Mouse (Mus musculus): ENCODE data around the gene Ddx60. TPM values are rescaled to one million over a fixed set of nuclear protein-coding genes. Genes with fewer than 3 reads are reported as not detected.

The Ddx60 gene
- polyA plus RNA-seq (2015; fragmentation: Nextera tagmentation; extraction: Ambion mirVana), result 0.35 and 0.62 TPM in 2 replicates

DNA sequence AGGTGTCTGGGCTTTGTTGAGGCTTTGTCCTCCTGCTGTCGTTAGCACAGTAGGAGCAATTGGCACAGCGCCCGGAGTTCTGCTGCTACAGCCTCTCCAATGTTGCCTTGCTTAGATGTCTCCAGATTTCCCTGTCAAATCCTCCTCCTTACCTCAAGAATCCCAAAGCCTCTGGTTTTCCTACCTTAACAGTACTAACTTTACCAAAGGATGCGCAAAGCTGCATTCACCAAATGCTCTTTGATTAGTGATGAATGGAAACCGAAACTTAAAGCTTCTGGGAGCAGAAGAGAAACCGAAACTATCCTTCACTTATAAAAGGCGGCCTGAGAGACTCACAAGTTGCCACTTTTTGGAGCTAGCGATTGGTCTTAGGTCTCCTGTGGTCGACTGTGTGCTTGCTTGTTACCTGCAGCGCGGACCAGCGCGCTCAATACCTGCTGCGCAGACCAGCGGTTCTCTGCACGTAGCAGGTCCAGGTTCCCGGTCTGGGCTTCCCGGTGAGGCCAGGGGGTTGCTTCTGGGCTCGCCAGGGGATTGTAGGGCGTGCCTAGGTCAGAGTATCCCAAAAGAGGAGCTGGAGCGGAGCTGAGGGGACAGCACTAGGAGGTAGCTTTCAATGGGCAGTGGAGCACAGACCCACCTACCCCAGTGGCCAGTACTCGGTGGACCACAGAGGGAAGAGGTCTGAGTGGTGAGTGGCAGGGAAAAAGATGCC, at the start of gene Ddx60:
Ddx60 (plus strand) TSS at position 311 of the 718 bp plus-strand sequence.
- peak within 1 kb of the TSS; percentile 70 for H3K9ac ChIP-seq
- peak within 1 kb of the TSS; percentile 50 for H3K4me3 ChIP-seq
- H3K4me1 ChIP-seq, result no peaks in the 10 kb centered on the region
- WGBS, result 10% methylated on average over 22 of the region's 22 CpGs
- H3K27ac ChIP-seq, result no peak within 1 kb of the TSS
- no peaks in the 10 kb centered on the region for H3K9me3 ChIP-seq
- H3K4me2 ChIP-seq, result peak within 1 kb of the TSS; percentile 70
- H3K27me3 ChIP-seq, result no peaks in the 10 kb centered on the region
- no peaks in the 10 kb centered on the region for H3K36me3 ChIP-seq
- ATAC-seq (ENCODE audit: insufficient number of reproducible peaks, insufficient read depth, low FRiP score, low TSS enrichment, low read depth), result 0 out of 2 replicates have a peak, but pooled peaks have one; percentile 15

DNA sequence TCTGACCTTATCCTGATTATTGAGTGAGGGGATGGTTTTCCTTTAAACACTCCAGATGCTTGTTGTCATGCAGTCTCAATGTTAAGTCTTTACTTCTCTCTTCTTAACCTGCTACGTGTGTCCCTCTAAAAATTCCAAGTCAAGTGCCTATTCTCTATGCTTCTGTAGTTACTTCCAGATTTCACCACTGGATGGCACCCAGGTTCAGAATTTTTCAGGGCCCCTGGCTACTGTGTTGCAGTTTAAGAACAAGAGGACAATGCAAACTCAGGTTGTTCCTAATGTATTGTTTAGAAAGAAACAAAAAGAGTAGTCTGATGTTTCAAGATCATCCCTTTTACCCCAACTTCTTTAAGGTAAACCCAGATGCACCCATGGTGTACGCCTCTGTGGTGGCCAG, 33.8 kb upstream of the Ddx60 start:
- WGBS, result 60% methylated on average over 2 of the region's 2 CpGs
- no peak overlapping the region for H3K9ac ChIP-seq
- ATAC-seq (ENCODE audit: insufficient number of reproducible peaks, insufficient read depth, low FRiP score, low TSS enrichment, low read depth), result no peak

DNA sequence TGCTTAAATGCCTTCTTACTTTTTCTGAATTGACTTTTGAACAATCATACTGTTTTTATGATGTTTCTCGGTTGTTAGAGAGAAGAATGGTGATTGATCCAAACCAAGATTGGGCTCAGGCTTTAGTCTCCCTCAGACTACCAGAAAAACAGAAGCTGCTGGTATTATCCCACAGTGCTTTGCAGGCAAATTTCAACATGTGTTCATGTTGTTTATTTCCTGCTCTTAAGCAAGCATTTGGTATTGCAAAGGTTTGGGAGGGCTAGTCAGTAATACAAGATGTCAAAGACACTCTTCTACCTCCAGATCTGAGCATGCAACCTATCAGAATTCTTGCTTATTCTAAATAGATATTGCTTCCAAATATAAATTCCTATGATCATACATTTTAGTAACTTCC, 31.1 kb upstream of the Ddx60 start:
- Histone ChIP-seq H3K4me1 (no peaks in the 10 kb centered on the region), H3K4me3 (no peak overlapping the region), H3K9ac (no peak overlapping the region), H3K27me3 (no peaks in the 10 kb centered on the region), H3K9me3 (no peaks in the 10 kb centered on the region), H3K27ac (no peak overlapping the region), H3K36me3 (no peaks in the 10 kb centered on the region), H3K4me2 (no peak overlapping the region)
- 83% methylated on average over 1 of the region's 1 CpGs for WGBS
- ATAC-seq (ENCODE audit: insufficient number of reproducible peaks, insufficient read depth, low FRiP score, low TSS enrichment, low read depth), result no peak

More for the DNA sequence above, 33.8 kb upstream of the Ddx60 start:
- Histone ChIP-seq H3K9me3 (no peaks in the 10 kb centered on the region), H3K4me3 (no peak overlapping the region), H3K36me3 (no peaks in the 10 kb centered on the region), H3K27ac (no peak overlapping the region), H3K4me2 (no peak overlapping the region), H3K4me1 (no peaks in the 10 kb centered on the region), H3K27me3 (no peaks in the 10 kb centered on the region)

DNA sequence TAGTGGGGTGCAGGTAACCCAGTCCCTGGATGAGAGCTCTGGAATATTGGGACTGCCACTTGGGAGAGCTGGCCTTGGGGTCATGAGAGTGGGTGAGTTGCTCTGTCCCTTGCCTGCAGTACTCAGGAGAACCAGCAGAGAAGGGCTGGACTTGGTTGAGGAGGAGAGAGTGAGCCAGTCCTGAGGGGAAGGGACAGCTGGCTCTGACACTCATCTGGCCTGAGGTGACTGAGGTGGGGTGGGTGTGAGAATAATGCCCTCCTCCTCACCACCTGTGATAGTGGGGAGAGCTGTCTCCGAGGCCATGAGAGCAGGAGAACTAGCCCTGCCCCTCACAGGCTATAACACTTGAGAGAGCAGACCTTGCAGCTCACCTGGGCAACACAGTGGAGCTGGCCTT, 30.5 kb upstream of the Ddx60 start:
- WGBS, result 74% methylated on average over 1 of the region's 1 CpGs
- no peak for ATAC-seq (ENCODE audit: insufficient number of reproducible peaks, insufficient read depth, low FRiP score, low TSS enrichment, low read depth)
- Histone ChIP-seq H3K36me3 (no peaks in the 10 kb centered on the region), H3K4me3 (no peak overlapping the region), H3K27ac (no peak overlapping the region), H3K4me1 (no peaks in the 10 kb centered on the region), H3K9me3 (no peaks in the 10 kb centered on the region), H3K27me3 (no peaks in the 10 kb centered on the region), H3K4me2 (no peak overlapping the region), H3K9ac (no peak overlapping the region)

DNA sequence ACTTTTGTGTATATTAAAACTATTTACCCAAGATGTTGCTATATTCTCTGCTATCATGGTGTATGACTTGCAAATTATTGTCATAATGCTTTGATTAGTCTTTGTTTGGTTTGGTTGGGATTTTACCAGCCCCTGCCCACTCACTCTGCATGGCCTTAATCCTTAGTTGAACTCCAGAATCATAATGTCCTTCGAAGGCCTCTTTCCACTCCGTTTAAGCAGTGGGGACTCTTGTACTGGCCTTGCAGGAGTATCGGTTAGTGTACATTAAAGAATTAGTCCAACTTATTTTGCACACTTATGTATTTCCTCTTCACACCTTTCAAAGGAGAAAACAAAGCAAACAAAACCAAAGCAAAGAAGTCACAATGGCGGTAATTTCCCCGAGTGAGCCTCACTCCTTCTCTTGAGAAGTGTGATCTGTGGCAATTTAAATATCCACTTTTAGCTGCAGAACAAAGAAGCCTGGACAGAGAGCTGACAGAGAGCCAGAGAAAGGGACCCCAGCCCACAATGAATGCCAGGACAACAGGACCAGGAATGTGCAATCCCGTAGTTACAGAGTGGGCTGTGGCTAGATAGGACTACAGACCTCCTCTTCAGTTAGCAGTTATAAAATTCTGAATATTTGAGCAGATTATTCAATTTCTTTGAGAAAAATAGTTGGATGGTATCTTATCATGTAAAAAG, 26.7 kb upstream of the Ddx60 start:
- Histone ChIP-seq H3K4me2 (no peak overlapping the region), H3K9ac (no peak overlapping the region), H3K36me3 (no peaks in the 10 kb centered on the region), H3K4me1 (no peaks in the 10 kb centered on the region), H3K27ac (no peak overlapping the region), H3K27me3 (no peaks in the 10 kb centered on the region), H3K9me3 (no peaks in the 10 kb centered on the region), H3K4me3 (no peak overlapping the region)
- 72% methylated on average over 6 of the region's 6 CpGs for WGBS
- ATAC-seq (ENCODE audit: insufficient number of reproducible peaks, insufficient read depth, low FRiP score, low TSS enrichment, low read depth), result no peak

DNA sequence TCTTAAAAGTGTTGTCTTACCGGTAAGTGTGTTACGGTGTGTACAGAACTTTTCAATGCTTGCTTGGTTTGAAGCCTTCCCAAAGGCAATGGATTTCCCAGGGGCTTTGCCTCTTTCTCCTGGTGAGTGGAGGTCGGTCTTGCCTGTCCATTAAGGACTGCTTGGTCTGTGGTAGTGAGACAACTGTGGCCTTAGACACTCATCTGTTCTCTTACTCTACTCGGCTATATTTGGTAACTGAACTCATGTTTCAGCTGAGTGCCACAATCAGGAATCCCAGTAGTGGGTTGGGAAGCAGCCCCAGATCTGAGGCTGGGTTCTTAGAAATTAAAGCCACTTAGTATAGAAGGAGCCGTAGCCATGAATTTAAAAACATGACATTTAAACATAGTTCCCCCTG, 25.4 kb upstream of the Ddx60 start, which contains the start of gene Palld:
Palld (minus strand) TSS at position 170 of the 400 bp plus-strand sequence.
- no peaks in the 10 kb centered on the region for H3K36me3 ChIP-seq
- no peaks in the 10 kb centered on the region for H3K9me3 ChIP-seq
- no peak within 1 kb of the TSS for H3K9ac ChIP-seq
- WGBS, result 75% methylated on average over 5 of the region's 5 CpGs
- no peak for ATAC-seq (ENCODE audit: insufficient number of reproducible peaks, insufficient read depth, low FRiP score, low TSS enrichment, low read depth)
- H3K27ac ChIP-seq, result no peak within 1 kb of the TSS
- no peak within 1 kb of the TSS for H3K4me2 ChIP-seq
- H3K4me3 ChIP-seq, result no peak within 1 kb of the TSS
- H3K4me1 ChIP-seq, result no peaks in the 10 kb centered on the region
- no peaks in the 10 kb centered on the region for H3K27me3 ChIP-seq

DNA sequence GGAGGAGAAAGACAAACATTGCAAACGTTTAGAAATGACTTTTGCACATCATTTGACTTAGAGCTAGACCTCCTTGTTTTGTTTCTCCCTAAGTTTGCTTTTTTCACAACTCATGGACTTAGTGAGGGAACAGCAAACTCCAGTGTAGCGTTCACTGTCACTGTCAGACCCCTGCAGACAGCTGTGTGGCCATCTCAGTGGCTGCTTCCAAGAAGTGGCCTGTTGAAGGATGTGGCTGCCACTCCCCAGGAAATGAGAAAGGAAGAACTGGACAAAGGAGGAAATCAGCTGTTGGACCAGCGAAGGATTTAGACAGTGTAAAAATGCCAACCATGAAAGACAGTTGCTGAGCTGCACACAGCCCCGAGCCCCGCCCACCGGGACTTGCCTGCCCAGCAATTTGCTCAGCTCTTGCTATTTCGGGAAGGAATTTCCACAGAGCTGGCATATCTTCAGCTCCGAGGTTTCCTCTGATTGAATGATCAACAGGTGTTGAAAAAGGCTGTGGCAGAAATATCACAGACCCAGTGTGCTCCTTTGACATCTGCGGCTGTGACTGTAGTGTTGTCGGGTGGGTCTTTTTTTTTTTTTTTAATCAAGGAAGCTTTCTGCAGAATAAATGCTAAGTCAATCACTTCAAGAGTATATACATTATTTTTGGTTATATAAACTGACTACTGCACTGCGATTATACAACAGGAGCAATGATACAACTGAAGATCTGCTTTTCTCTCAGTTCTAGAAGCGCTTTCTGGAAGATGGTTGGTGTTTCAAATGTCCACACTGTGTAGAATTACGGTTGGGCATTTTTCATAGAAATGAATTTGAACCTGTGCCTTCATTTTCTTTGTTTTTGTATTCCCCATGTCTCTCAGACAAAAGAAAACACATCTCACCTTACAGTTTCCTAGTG, 19.3 kb upstream of the Ddx60 start:
- Histone ChIP-seq H3K27ac (0 out of 2 replicates have a peak overlapping the region, but pooled peaks have one; percentile 48), H3K36me3 (no peaks in the 10 kb centered on the region), H3K27me3 (no peaks in the 10 kb centered on the region), H3K9ac (no peak overlapping the region), H3K4me3 (no peak overlapping the region), H3K9me3 (no peaks in the 10 kb centered on the region), H3K4me2 (no peak overlapping the region), H3K4me1 (peaks cover 7% of the 10 kb centered on the region; the same call in 1 of the 2 replicates)
- 61% methylated on average over 13 of the region's 13 CpGs for WGBS
- no peak for ATAC-seq (ENCODE audit: insufficient number of reproducible peaks, insufficient read depth, low FRiP score, low TSS enrichment, low read depth)

DNA sequence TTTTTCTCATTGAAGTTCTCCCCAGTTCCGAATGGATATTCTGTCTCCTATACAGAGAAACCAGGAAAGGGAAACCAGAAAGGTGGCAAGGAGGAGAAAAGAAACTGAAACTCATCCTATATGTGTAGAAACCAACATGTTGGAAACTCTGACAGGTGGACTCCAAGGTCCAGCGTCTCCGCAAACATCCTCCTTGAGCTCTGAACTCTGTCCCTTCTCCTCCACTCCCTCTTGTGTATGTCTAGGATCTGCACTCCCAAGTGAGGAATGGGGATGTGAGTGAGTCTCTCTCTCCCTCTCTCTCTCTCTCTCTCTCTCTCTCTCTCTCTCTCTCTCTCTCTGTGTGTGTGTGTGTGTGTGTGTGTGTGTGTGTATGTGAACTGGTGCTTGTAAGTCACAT, 18.6 kb upstream of the Ddx60 start:
- H3K9ac ChIP-seq, result no peak overlapping the region
- no peaks in the 10 kb centered on the region for H3K36me3 ChIP-seq
- 91% methylated on average over 3 of the region's 3 CpGs for WGBS
- ATAC-seq (ENCODE audit: insufficient number of reproducible peaks, insufficient read depth, low FRiP score, low TSS enrichment, low read depth), result no peak
- no peaks in the 10 kb centered on the region for H3K9me3 ChIP-seq
- H3K4me2 ChIP-seq, result no peak overlapping the region
- H3K27ac ChIP-seq, result no peak overlapping the region
- H3K27me3 ChIP-seq, result no peaks in the 10 kb centered on the region
- H3K4me3 ChIP-seq, result no peak overlapping the region
- H3K4me1 ChIP-seq, result peaks cover 7% of the 10 kb centered on the region; the same call in 1 of the 2 replicates

DNA sequence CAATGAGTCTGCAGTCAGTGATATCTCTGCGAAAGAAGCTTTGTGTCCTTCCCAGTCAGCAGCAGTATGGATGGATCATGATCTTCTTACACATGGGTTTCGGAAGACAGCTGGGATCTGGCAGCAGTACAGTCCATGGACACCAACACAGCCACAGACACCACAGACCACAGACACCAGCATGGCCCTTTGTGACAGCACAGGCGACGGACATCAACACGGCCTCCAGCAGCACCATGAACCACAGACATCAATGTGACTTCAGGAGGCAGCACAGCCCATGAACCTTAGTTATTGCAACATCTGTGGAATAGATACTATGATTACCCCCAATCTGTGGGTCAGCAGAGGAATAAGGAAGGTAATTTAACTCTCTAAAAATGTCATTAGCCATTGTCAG, 15.1 kb upstream of the Ddx60 start:
- 88% methylated on average over 5 of the region's 5 CpGs for WGBS
- H3K27ac ChIP-seq, result no peak overlapping the region
- ATAC-seq (ENCODE audit: insufficient number of reproducible peaks, insufficient read depth, low FRiP score, low TSS enrichment, low read depth), result no peak

DNA sequence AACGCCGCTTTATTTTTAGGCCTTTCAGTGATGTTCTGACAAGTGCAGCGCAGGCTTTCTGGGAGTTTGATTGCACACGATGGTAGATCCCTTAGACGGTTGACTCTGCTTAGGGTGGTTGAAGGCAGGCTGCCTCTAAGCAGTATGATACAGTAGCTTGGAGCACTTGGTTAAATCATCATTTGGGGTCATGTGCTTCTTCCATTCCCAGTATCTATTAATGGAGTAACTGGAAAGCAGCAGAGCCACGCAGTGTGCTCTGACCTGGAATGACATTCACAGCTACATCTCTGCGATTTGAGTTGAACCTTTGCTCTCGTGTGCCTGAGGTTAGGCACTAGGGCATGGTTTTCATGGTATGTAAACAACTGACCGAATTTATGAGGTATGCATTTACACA, 13.9 kb upstream of the Ddx60 start:
- Histone ChIP-seq H3K4me2 (no peak overlapping the region), H3K9ac (no peak overlapping the region), H3K27me3 (no peaks in the 10 kb centered on the region), H3K9me3 (no peaks in the 10 kb centered on the region), H3K4me3 (no peak overlapping the region), H3K27ac (no peak overlapping the region), H3K4me1 (no peaks in the 10 kb centered on the region), H3K36me3 (no peaks in the 10 kb centered on the region)
- no peak for ATAC-seq (ENCODE audit: insufficient number of reproducible peaks, insufficient read depth, low FRiP score, low TSS enrichment, low read depth)
- 82% methylated on average over 9 of the region's 9 CpGs for WGBS

More for the DNA sequence above, 15.1 kb upstream of the Ddx60 start:
- no peaks in the 10 kb centered on the region for H3K9me3 ChIP-seq
- H3K4me3 ChIP-seq, result no peak overlapping the region
- H3K9ac ChIP-seq, result no peak overlapping the region
- H3K4me2 ChIP-seq, result no peak overlapping the region
- H3K4me1 ChIP-seq, result peaks cover 7% of the 10 kb centered on the region; the same call in 1 of the 2 replicates
- H3K36me3 ChIP-seq, result no peaks in the 10 kb centered on the region
- H3K27me3 ChIP-seq, result no peaks in the 10 kb centered on the region

DNA sequence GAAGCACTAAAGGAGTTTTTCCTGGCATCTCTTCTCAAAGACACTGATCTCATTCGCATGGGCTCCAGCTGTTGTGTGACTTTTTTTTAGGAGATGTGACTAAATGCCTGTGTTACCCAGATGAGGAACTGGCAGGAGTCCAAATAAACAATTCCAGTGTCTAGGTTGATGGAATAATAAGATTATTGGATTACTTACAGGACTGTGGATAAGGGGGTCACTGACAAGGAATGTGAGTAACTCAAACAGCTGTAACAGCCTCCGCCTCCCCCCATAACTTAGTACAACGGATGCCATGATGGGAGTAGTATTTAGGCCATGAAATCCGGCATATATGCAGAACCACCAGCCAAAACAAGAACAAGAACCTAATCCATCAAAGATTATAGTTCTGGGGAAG, 10.6 kb upstream of the Ddx60 start:
- Histone ChIP-seq H3K4me3 (no peak overlapping the region), H3K36me3 (no peaks in the 10 kb centered on the region), H3K27me3 (no peaks in the 10 kb centered on the region), H3K9me3 (no peaks in the 10 kb centered on the region), H3K4me1 (no peaks in the 10 kb centered on the region), H3K4me2 (no peak overlapping the region), H3K9ac (no peak overlapping the region), H3K27ac (no peak overlapping the region)
- 58% methylated on average over 4 of the region's 4 CpGs for WGBS
- ATAC-seq (ENCODE audit: insufficient number of reproducible peaks, insufficient read depth, low FRiP score, low TSS enrichment, low read depth), result no peak

All from embryonic facial prominence, embryonic 13.5 days (tissue).